Mouse (Mus musculus) left cerebral cortex, adult 11 months (tissue): Measurements from ENCODE around the gene Gm20834.
"Not testable (repeated sequence)": the region's sequence is repeated elsewhere in the genome, so short reads cannot be mapped to it uniquely, and the experiment has no call there.

ENCODE experiments used
- DNase-seq: peaks from one replicate; pipeline ENCODE4 v3.0.0; 2022; ENCODE audit warnings: low spot score

Gm20834 gene

DNA sequence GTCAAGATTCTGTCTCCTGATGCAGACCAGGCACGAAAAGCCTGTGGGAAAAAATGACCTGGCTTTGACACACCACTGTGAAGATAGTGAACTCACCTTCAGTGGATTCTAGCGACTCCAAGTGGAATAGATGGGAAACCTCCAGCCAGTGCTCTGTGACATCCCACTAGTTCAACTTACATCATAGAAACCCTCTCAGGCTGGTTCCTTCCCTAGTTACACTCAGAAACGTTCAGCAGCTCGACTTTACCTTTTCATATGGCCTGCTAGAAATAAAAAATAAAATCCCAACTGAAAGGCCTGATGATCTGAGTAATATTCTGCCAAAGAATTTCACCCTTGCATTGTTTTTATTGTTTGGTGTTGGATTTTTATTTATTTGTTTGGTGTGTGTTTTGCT lies at the start of gene Gm20834:
Gene Gm20834 (minus strand): TSS at position 101 of the 400 bp plus-strand sequence.
- not testable (repeated sequence) for DNase-seq
